Mouse (Mus musculus): ENCODE measurements around the gene Tlcd2. TPM values are rescaled to one million over a fixed set of nuclear protein-coding genes. Genes with fewer than 3 reads are reported as not detected.
A peak's percentile ranks its signal among the peaks of the same experiment; 100 is the strongest.

The Tlcd2 gene
- polyA plus RNA-seq, 1 experiment from 2014 or later, result 11.4 TPM

GRCm38 (mm10) chr11:75508162-75508561, 46.6 kb downstream of the Tlcd2 start:
- Histone ChIP-seq H3K27me3 (replicated peaks) (no peaks in the 10 kb centered on the region), H3K9ac (no peak overlapping the region), H3K36me3 (peaks cover 64% of the 10 kb centered on the region), H3K4me3 (no peak overlapping the region), H3K4me2 (no peak overlapping the region), H3K4me1 (peaks cover 27% of the 10 kb centered on the region), H3K27ac (replicated peaks) (no peak overlapping the region), H3K9me3 (no peaks in the 10 kb centered on the region)
- WGBS, result 92% methylated on average over 4 of the region's 4 CpGs
- no peak for ATAC-seq (ENCODE audit: extremely low read depth, insufficient number of reproducible peaks, low FRiP score, low TSS enrichment)

- Histone ChIP-seq H3K4me3 (no peak overlapping the region), H3K4me2 (peak overlapping the region; percentile 81), H3K36me3 (peaks cover 57% of the 10 kb centered on the region), H3K27me3 (replicated peaks) (no peaks in the 10 kb centered on the region), H3K27ac (replicated peaks) (peak overlapping the region; percentile 92), H3K4me1 (peaks cover 27% of the 10 kb centered on the region), H3K9ac (peak overlapping the region; percentile 84), H3K9me3 (no peaks in the 10 kb centered on the region)
- no peak for ATAC-seq (ENCODE audit: extremely low read depth, insufficient number of reproducible peaks, low FRiP score, low TSS enrichment)
- WGBS, result 67% methylated on average over 8 of the region's 8 CpGs
Measured at GRCm38 (mm10) chr11:75508904-75509303, 47.4 kb downstream of the Tlcd2 start.

- under 1% methylated on average over 43 of the region's 43 CpGs for WGBS
- peak; percentile 63 for ATAC-seq (ENCODE audit: extremely low read depth, insufficient number of reproducible peaks, low FRiP score, low TSS enrichment)
Measured at GRCm38 (mm10) chr11:75509741-75510626, 48.5 kb downstream of the Tlcd2 start, which contains the start of gene Rilp. TSS of gene Rilp (plus strand) at chr11:75510094.

GRCm38 (mm10) chr11:75510627-75510993, 49.1 kb downstream of the Tlcd2 start:
- WGBS, result 2% methylated on average over 24 of the region's 24 CpGs

More at GRCm38 (mm10) chr11:75509741-75510626, 48.5 kb downstream of the Tlcd2 start, which contains the start of gene Rilp:
- Histone ChIP-seq H3K9ac (peak within 1 kb of the TSS; percentile 84), H3K36me3 (peaks cover 46% of the 10 kb centered on the region), H3K9me3 (no peaks in the 10 kb centered on the region), H3K27me3 (replicated peaks) (no peaks in the 10 kb centered on the region), H3K4me1 (peaks cover 27% of the 10 kb centered on the region), H3K4me3 (peak within 1 kb of the TSS; percentile 55), H3K27ac (replicated peaks) (peak within 1 kb of the TSS; percentile 92), H3K4me2 (peak within 1 kb of the TSS; percentile 81)

GRCm38 (mm10) chr11:75511213-75511612, 49.7 kb downstream of the Tlcd2 start:
- 83% methylated on average over 6 of the region's 6 CpGs for WGBS
- Histone ChIP-seq H3K27ac (replicated peaks) (no peak overlapping the region), H3K27me3 (replicated peaks) (no peaks in the 10 kb centered on the region), H3K9me3 (no peaks in the 10 kb centered on the region), H3K9ac (no peak overlapping the region), H3K4me3 (0 out of 2 replicates have a peak overlapping the region, but pooled peaks have one; percentile 55), H3K4me1 (peaks cover 27% of the 10 kb centered on the region), H3K36me3 (peaks cover 34% of the 10 kb centered on the region), H3K4me2 (no peak overlapping the region; the same call in 1 of the 2 replicates)
- no peak for ATAC-seq (ENCODE audit: extremely low read depth, insufficient number of reproducible peaks, low FRiP score, low TSS enrichment)

More at GRCm38 (mm10) chr11:75510627-75510993, 49.1 kb downstream of the Tlcd2 start:
- peaks cover 40% of the 10 kb centered on the region for H3K36me3 ChIP-seq
- H3K4me2 ChIP-seq, result peak overlapping the region; percentile 81
- peak overlapping the region; percentile 55 for H3K4me3 ChIP-seq
- peak; percentile 83 for ATAC-seq (ENCODE audit: extremely low read depth, insufficient number of reproducible peaks, low FRiP score, low TSS enrichment)
- H3K9me3 ChIP-seq, result no peaks in the 10 kb centered on the region
- H3K27ac ChIP-seq (replicated peaks), result peak overlapping the region; percentile 92
- H3K4me1 ChIP-seq, result peaks cover 27% of the 10 kb centered on the region
- H3K9ac ChIP-seq, result peak overlapping the region; percentile 84
- no peaks in the 10 kb centered on the region for H3K27me3 ChIP-seq (replicated peaks)

GRCm38 (mm10) chr11:75512301-75513018, 50.9 kb downstream of the Tlcd2 start:
- WGBS, result 73% methylated on average over 9 of the region's 9 CpGs
- H3K9me3 ChIP-seq, result no peaks in the 10 kb centered on the region
- no peak overlapping the region for H3K4me3 ChIP-seq
- H3K27ac ChIP-seq (replicated peaks), result peak overlapping the region; percentile 51
- H3K4me2 ChIP-seq, result no peak overlapping the region
- peaks cover 29% of the 10 kb centered on the region for H3K36me3 ChIP-seq
- H3K27me3 ChIP-seq (replicated peaks), result no peaks in the 10 kb centered on the region
- ATAC-seq (ENCODE audit: extremely low read depth, insufficient number of reproducible peaks, low FRiP score, low TSS enrichment), result no peak
- H3K4me1 ChIP-seq, result peaks cover 27% of the 10 kb centered on the region
- 0 out of 2 replicates have a peak overlapping the region, but pooled peaks have one; percentile 73 for H3K9ac ChIP-seq

GRCm38 (mm10) chr11:75513336-75513735, 51.8 kb downstream of the Tlcd2 start, which contains the start of gene Scarf1:
TSS of gene Scarf1 (plus strand) at chr11:75513540.
- ATAC-seq (ENCODE audit: extremely low read depth, insufficient number of reproducible peaks, low FRiP score, low TSS enrichment), result no peak
- H3K9me3 ChIP-seq, result no peaks in the 10 kb centered on the region
- WGBS, result 48% methylated on average over 8 of the region's 8 CpGs
- peaks cover 21% of the 10 kb centered on the region for H3K36me3 ChIP-seq
- H3K9ac ChIP-seq, result peak within 1 kb of the TSS; percentile 73
- H3K27me3 ChIP-seq (replicated peaks), result no peaks in the 10 kb centered on the region
- peak within 1 kb of the TSS; percentile 51 for H3K27ac ChIP-seq (replicated peaks)
- H3K4me2 ChIP-seq, result peak within 1 kb of the TSS; percentile 64
- peak within 1 kb of the TSS; percentile 43 for H3K4me3 ChIP-seq
- H3K4me1 ChIP-seq, result peaks cover 27% of the 10 kb centered on the region

- H3K4me1 ChIP-seq, result peaks cover 10% of the 10 kb centered on the region; the same call in 1 of the 2 replicates
- no peaks in the 10 kb centered on the region for H3K9me3 ChIP-seq
- no peak overlapping the region for H3K4me2 ChIP-seq
- H3K4me3 ChIP-seq, result no peak overlapping the region
- no peak overlapping the region for H3K27ac ChIP-seq (replicated peaks)
- ATAC-seq (ENCODE audit: extremely low read depth, insufficient number of reproducible peaks, low FRiP score, low TSS enrichment), result no peak
- peaks cover 7% of the 10 kb centered on the region; the same call in 1 of the 2 replicates for H3K36me3 ChIP-seq
- 84% methylated on average over 25 of the region's 25 CpGs for WGBS
- no peak overlapping the region for H3K9ac ChIP-seq
- no peaks in the 10 kb centered on the region for H3K27me3 ChIP-seq (replicated peaks)
Measured at GRCm38 (mm10) chr11:75515186-75515585, 53.7 kb downstream of the Tlcd2 start.

GRCm38 (mm10) chr11:75519834-75520633, 58.5 kb downstream of the Tlcd2 start:
- H3K36me3 ChIP-seq, result peaks cover 11% of the 10 kb centered on the region; the same call in 1 of the 2 replicates
- H3K4me3 ChIP-seq, result no peak overlapping the region
- no peak overlapping the region for H3K9ac ChIP-seq
- H3K4me2 ChIP-seq, result no peak overlapping the region
- no peak overlapping the region for H3K27ac ChIP-seq (replicated peaks)
- no peaks in the 10 kb centered on the region for H3K9me3 ChIP-seq
- no peak for ATAC-seq (ENCODE audit: extremely low read depth, insufficient number of reproducible peaks, low FRiP score, low TSS enrichment)
- H3K27me3 ChIP-seq (replicated peaks), result no peaks in the 10 kb centered on the region; the same call in 1 of the 2 replicates
- H3K4me1 ChIP-seq, result no peaks in the 10 kb centered on the region
- WGBS, result 70% methylated on average over 15 of the region's 15 CpGs
